8 mouse cellular contexts compared by ENCODE assay signal in genomic region chr8:11008842-11009420, GRCm38 (mm10). TPM values are rescaled to one million over a fixed set of nuclear protein-coding genes. Genes with fewer than 3 reads are reported as not detected.
DNase-seq lines count a peak whose midpoint lies in the region; ATAC-seq and TF ChIP-seq lines count a peak whose summit lies in the region.

No protein-coding gene starts in this region.

- peak; percentile 93 for DNase-seq in G1E (ENCODE audit: low spot score)
- peak; percentile 98 for DNase-seq in cerebellum, adult 11-12 months
- DNase-seq in heart, postnatal 25 days (ENCODE audit: low spot score): peak; percentile 91
- DNase-seq in layer of hippocampus, adult 11-12 months (ENCODE audit: low spot score): peak; percentile 99
- DNase-seq in liver, postnatal 0 days: peak; percentile 98

- H3K4me1 ChIP-seq in G1E (ENCODE audit: insufficient read depth, low read depth, low read length): peaks cover 56% of the 10 kb centered on the region
- peaks cover 62% of the 10 kb centered on the region for H3K4me1 ChIP-seq in forebrain, embryonic 15.5 days
- H3K4me1 ChIP-seq in liver, postnatal 0 days (ENCODE audit: insufficient read depth): peaks cover 31% of the 10 kb centered on the region
- H3K4me1 ChIP-seq in neural tube, embryonic 14.5 days (ENCODE audit: control insufficient read depth, insufficient read depth, low read length): peaks cover 41% of the 10 kb centered on the region
- peaks cover 33% of the 10 kb centered on the region for H3K4me1 ChIP-seq in testis, adult 2 months (ENCODE audit: control insufficient read depth, insufficient read depth, low read length)

- H3K27me3 ChIP-seq in G1E (ENCODE audit: insufficient read depth, low read length): no peaks in the 10 kb centered on the region
- no peaks in the 10 kb centered on the region for H3K27me3 ChIP-seq in forebrain, embryonic 15.5 days
- H3K27me3 ChIP-seq in liver, postnatal 0 days (ENCODE audit: insufficient read depth, low read length): no peaks in the 10 kb centered on the region
- H3K27me3 ChIP-seq in neural tube, embryonic 14.5 days (ENCODE audit: control insufficient read depth, insufficient read depth, low read length): no peaks in the 10 kb centered on the region
- no peaks in the 10 kb centered on the region for H3K27me3 ChIP-seq in testis, adult 2 months (ENCODE audit: control insufficient read depth, insufficient read depth, low read length)

- ATAC-seq in G1E (ENCODE audit: extremely low read depth, insufficient number of reproducible peaks, low FRiP score, poor library complexity, severe bottlenecking): peak; percentile 76
- peak; percentile 92 for ATAC-seq in forebrain, embryonic 15.5 days (replicated peaks)
- ATAC-seq in liver, postnatal 0 days: peak; percentile 80
- ATAC-seq in neural tube, embryonic 14.5 days (ENCODE audit: low read depth): peak; percentile 92

- peaks cover 40% of the 10 kb centered on the region for H3K36me3 ChIP-seq in G1E (replicated peaks)
- no peaks in the 10 kb centered on the region for H3K36me3 ChIP-seq in forebrain, embryonic 15.5 days
- H3K36me3 ChIP-seq in liver, postnatal 0 days (replicated peaks; ENCODE audit: insufficient read depth, low read length): peaks cover 23% of the 10 kb centered on the region
- H3K36me3 ChIP-seq in neural tube, embryonic 14.5 days (ENCODE audit: control insufficient read depth, insufficient read depth, low read length): no peaks in the 10 kb centered on the region
- no peaks in the 10 kb centered on the region for H3K36me3 ChIP-seq in testis, adult 2 months (ENCODE audit: control insufficient read depth, insufficient read depth, low read length)

- H3K27ac ChIP-seq in forebrain, embryonic 15.5 days (replicated peaks): peak overlapping the region; percentile 100
- peak overlapping the region; percentile 99 for H3K27ac ChIP-seq in liver, postnatal 0 days (ENCODE audit: low read depth)
- peak overlapping the region; percentile 99 for H3K27ac ChIP-seq in neural tube, embryonic 14.5 days (ENCODE audit: low read depth, low read length)
- H3K27ac ChIP-seq in testis, adult 2 months (ENCODE audit: control insufficient read depth, insufficient read depth, low read depth, low read length): peak overlapping the region; percentile 47; the same call in 1 of the 2 replicates

- H3K4me2 ChIP-seq in forebrain, embryonic 15.5 days (replicated peaks): peak overlapping the region; percentile 94
- peak overlapping the region; percentile 82 for H3K4me2 ChIP-seq in liver, postnatal 0 days (ENCODE audit: low read depth, low read length)
- peak overlapping the region; percentile 96 for H3K4me2 ChIP-seq in neural tube, embryonic 14.5 days (ENCODE audit: low read depth, low read length)

- intact Hi-C loops in heart, postnatal 25 days (cut with DNase I): loop anchor here (5.0 kb wide), 1 partner anchor 127 kb away; no protein-coding TSS in a partner anchor

- TF ChIP-seq CTCF in G1E (IDR thresholded peaks at IDR 0.05; ENCODE audit: low read depth, low read length): no peak
- TF ChIP-seq CTCF in liver, postnatal 0 days (IDR thresholded peaks at IDR 0.05; ENCODE audit: low read depth): 0 out of 2 replicates have a peak, but pooled peaks have one; percentile 11
- no peak for TF ChIP-seq CTCF in testis, adult 2 months (IDR thresholded peaks at IDR 0.05; ENCODE audit: control insufficient read depth, insufficient read depth, insufficient replicate concordance, low read depth, low read length)

- peak overlapping the region; percentile 95 for H3K9ac ChIP-seq in forebrain, embryonic 15.5 days (replicated peaks)
- peak overlapping the region; percentile 90 for H3K9ac ChIP-seq in liver, postnatal 0 days (replicated peaks)
- peak overlapping the region; percentile 93 for H3K9ac ChIP-seq in neural tube, embryonic 14.5 days (replicated peaks; ENCODE audit: low read depth, low read length)

- under 1% methylated on average over 73 of the region's 73 CpGs for WGBS in forebrain, embryonic 15.5 days
- WGBS in liver, postnatal 0 days (ENCODE audit: insufficient replicate concordance): 0% methylated on average over 26 of the region's 73 CpGs
- 0% methylated on average over 36 of the region's 73 CpGs for WGBS in neural tube, embryonic 14.5 days

- peak; percentile 95 for TF ChIP-seq POLR2A in testis, adult 2 months (IDR thresholded peaks at IDR 0.05; ENCODE audit: control insufficient read depth, low read depth, low read length)

- TF ChIP-seq EP300 in liver, postnatal 0 days (IDR thresholded peaks at IDR 0.05; ENCODE audit: low read depth): no peak

- no peaks in the 10 kb centered on the region for H3K9me3 ChIP-seq in G1E (replicated peaks)
- H3K9me3 ChIP-seq in forebrain, embryonic 15.5 days: no peaks in the 10 kb centered on the region
- no peaks in the 10 kb centered on the region for H3K9me3 ChIP-seq in liver, postnatal 0 days (ENCODE audit: low read length)
- H3K9me3 ChIP-seq in neural tube, embryonic 14.5 days (ENCODE audit: control insufficient read depth, low read length): no peaks in the 10 kb centered on the region

- H3K4me3 ChIP-seq in G1E (ENCODE audit: low read depth, low read length): peak overlapping the region; percentile 87
- peak overlapping the region; percentile 95 for H3K4me3 ChIP-seq in forebrain, embryonic 15.5 days
- peak overlapping the region; percentile 72 for H3K4me3 ChIP-seq in liver, postnatal 0 days (ENCODE audit: low read depth, low read length)
- H3K4me3 ChIP-seq in neural tube, embryonic 14.5 days (ENCODE audit: low read depth, low read length): peak overlapping the region; percentile 74
- H3K4me3 ChIP-seq in testis, adult 2 months (ENCODE audit: control insufficient read depth, low read depth, low read length): peak overlapping the region; percentile 90

RNA-seq across cellular contexts. Expression of gene Irs2, which starts 0.7 kb away (rescaled TPM):
- total RNA-seq in G1E (2014; fragmentation: Nextera tagmentation): 92.1 and 97.9 TPM in 2 replicates
- total RNA-seq in G1E (2017): 15.6 and 17.4 TPM in 2 replicates
- polyA plus RNA-seq in G1E (2012): 78.5 and 83.6 TPM in 2 replicates
- 7.1 and 7.5 TPM in 2 replicates for polyA plus RNA-seq in forebrain, embryonic 15.5 days (2015; fragmentation: Nextera tagmentation; extraction: Ambion mirVana)
- total RNA-seq in heart, postnatal 25 days (2021): 10 to 100 TPM; 10.6 to 11.3 TPM
- polyA plus RNA-seq in liver, postnatal 0 days (2015; fragmentation: Nextera tagmentation; extraction: Ambion mirVana): 4.4 and 5.7 TPM in 2 replicates
- 5.6 and 6.1 TPM in 2 replicates for polyA plus RNA-seq in neural tube, embryonic 14.5 days (2014; fragmentation: Nextera tagmentation; extraction: Ambion mirVana)
- 2.5 TPM in 2 replicates for polyA plus RNA-seq in testis, adult 2 months (2012; rRNA removed)

Comparison
In these comparisons a context has a peak if more than half of its experiments do, and no peak if none do; other contexts are left out.
1. Peak in every context shown above with its lines: DNase-seq, ATAC-seq, H3K4me3 ChIP-seq and H3K27ac ChIP-seq.
2. H3K27ac ChIP-seq: peak in every context shown above with its lines; median percentile 100 in forebrain, embryonic 15.5 days; 99 in liver, postnatal 0 days; 99 in neural tube, embryonic 14.5 days; 47 in testis, adult 2 months.